In the genomic region with DNA sequence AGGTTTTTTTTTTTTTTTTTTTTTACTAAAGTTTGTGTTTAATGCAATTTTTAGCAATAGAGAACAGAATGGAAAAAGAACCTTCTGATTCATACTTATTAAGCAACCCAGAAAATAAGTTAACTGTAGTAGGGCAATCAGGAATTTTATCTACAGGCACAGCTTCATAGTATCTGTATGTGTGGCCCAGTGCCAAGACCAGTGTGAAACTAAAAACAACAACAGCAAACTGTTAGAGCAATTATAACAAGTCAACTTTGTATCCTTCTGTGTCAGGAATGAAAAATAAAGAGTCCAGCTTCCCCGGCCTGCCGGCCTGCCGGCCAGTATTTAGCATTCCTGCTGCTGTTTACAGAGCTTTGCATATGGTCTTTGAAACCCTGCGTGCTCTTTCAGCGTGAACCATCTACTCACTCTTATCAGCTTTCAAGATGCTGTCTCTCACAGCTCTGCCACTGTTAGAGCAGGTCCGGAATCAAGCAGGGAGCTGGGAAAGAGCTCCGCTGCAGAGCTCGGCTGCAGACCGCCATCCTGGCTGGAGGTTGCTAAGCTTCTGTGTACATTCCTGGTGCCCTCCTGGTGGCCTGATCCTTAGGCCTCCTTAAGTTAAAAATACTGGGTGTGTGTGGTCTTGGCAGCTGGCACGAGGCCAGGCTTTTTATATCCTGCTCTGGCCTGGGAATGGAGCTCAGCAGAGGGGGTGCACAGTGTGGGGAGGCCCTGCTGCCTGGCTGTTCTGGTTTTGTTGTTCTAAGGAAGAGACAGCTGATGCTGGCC, we compare ENCODE assay signal across 9 mouse cellular contexts.
DNase-seq lines count a peak whose midpoint lies in the region; ATAC-seq lines count a peak whose summit lies in the region.
"Had no signal": no experiment of that assay in that cellular context is flagged by ENCODE, and none has a peak within 500 bp of the region (broad histone marks: within the 10 kb centered on the region; RNA-seq: fewer than 3 reads in every experiment).

No protein-coding gene starts in this region.

- H3K4me3 ChIP-seq in embryonic facial prominence, embryonic 15.5 days (replicated peaks): no peak overlapping the region
- H3K4me3 ChIP-seq in heart, embryonic 16.5 days (ENCODE audit: low read length): peak overlapping the region; percentile 29

- no peak overlapping the region for H3K9ac ChIP-seq in embryonic facial prominence, embryonic 15.5 days
- 0 out of 2 replicates have a peak overlapping the region, but pooled peaks have one; percentile 13 for H3K9ac ChIP-seq in heart, embryonic 16.5 days (ENCODE audit: low read length)

- DNase-seq in 416B (ENCODE audit: low read depth): peak; percentile 76
- peak; percentile 47 for DNase-seq in adrenal gland, postnatal 25 days
- peak; percentile 82 for DNase-seq in kidney, postnatal 10 days
- DNase-seq in lung, postnatal 36 days: peak; percentile 73
- peak; percentile 59 to 63 for DNase-seq in right cerebral cortex, postnatal 10 days (ENCODE audit: low spot score in 2 of 2)
- DNase-seq in thymus, postnatal 4 days: no peak

- peak overlapping the region; percentile 13 for H3K4me2 ChIP-seq in embryonic facial prominence, embryonic 15.5 days (replicated peaks)
- H3K4me2 ChIP-seq in heart, embryonic 16.5 days (ENCODE audit: low read depth, low read length): peak overlapping the region; percentile 56

- H3K36me3 ChIP-seq in embryonic facial prominence, embryonic 15.5 days: peaks cover 6% of the 10 kb centered on the region; the same call in 1 of the 2 replicates
- no peaks in the 10 kb centered on the region for H3K36me3 ChIP-seq in heart, embryonic 16.5 days (ENCODE audit: control insufficient read depth, insufficient read depth)

- H3K27me3 ChIP-seq in embryonic facial prominence, embryonic 15.5 days: no peaks in the 10 kb centered on the region
- no peaks in the 10 kb centered on the region for H3K27me3 ChIP-seq in heart, embryonic 16.5 days (ENCODE audit: control insufficient read depth, insufficient read depth, low read length)
- H3K27me3 ChIP-seq: megakaryocyte, embryonic 14.5 days had no signal

- 8% methylated on average over 10 of the region's 10 CpGs for WGBS in embryonic facial prominence, embryonic 15.5 days
- WGBS in heart, embryonic 16.5 days: 8% methylated on average over 10 of the region's 10 CpGs

- ATAC-seq in embryonic facial prominence, embryonic 15.5 days (ENCODE audit: insufficient number of reproducible peaks, low FRiP score, low TSS enrichment, low read depth): peak; percentile 86
- peak; percentile 88 for ATAC-seq in heart, embryonic 16.5 days (replicated peaks; ENCODE audit: extremely low read depth, insufficient read depth, low FRiP score)

- H3K27ac ChIP-seq in embryonic facial prominence, embryonic 15.5 days (replicated peaks): peak overlapping the region; percentile 48
- peak overlapping the region; percentile 83 for H3K27ac ChIP-seq in heart, embryonic 16.5 days (ENCODE audit: low read length)

- H3K4me1 ChIP-seq in embryonic facial prominence, embryonic 15.5 days: peaks cover 55% of the 10 kb centered on the region
- peaks cover 62% of the 10 kb centered on the region for H3K4me1 ChIP-seq in heart, embryonic 16.5 days (ENCODE audit: control insufficient read depth, insufficient read depth, low read length)

- H3K9me3 ChIP-seq in embryonic facial prominence, embryonic 15.5 days (replicated peaks): no peaks in the 10 kb centered on the region
- H3K9me3 ChIP-seq in heart, embryonic 16.5 days (replicated peaks; ENCODE audit: control insufficient read depth, low read length): no peaks in the 10 kb centered on the region
- H3K9me3 ChIP-seq: megakaryocyte, embryonic 14.5 days had no signal
